Mouse (Mus musculus) embryonic fibroblast, embryonic 13.5 days (primary cell): ENCODE results near the gene Dock6. TPM values are rescaled to one million over a fixed set of nuclear protein-coding genes. Genes with fewer than 3 reads are reported as not detected.

ENCODE experiments used
- H3K27ac ChIP-seq: 2 replicates; pipeline ENCODE4 v1.5.1; 2012; ENCODE audit warnings: low read length, control low read depth, inconsistent platforms; ENCODE audit not compliant: insufficient read depth
- H3K4me1 ChIP-seq: 2 replicates; pipeline ENCODE4 v1.6.1; 2011; ENCODE audit warnings: low read length; ENCODE audit not compliant: control insufficient read depth, insufficient read depth
- H3K4me3 ChIP-seq: 2 replicates; pipeline ENCODE4 v1.5.1; 2011; ENCODE audit warnings: mild to moderate bottlenecking, control low read depth, low read length; ENCODE audit not compliant: insufficient read depth
- CTCF ChIP-seq: IDR thresholded peaks from 2 replicates; pipeline ENCODE4 v1.5.1; 2011; ENCODE audit warnings: mild to moderate bottlenecking, control low read depth, low read length, moderate library complexity, borderline replicate concordance; ENCODE audit not compliant: insufficient read depth
- POLR2A ChIP-seq: IDR thresholded peaks from 2 replicates; pipeline ENCODE4 v1.6.1; 2011; ENCODE audit warnings: low read depth, mild to moderate bottlenecking, control low read depth, low read length, moderate library complexity
- polyA plus RNA-seq: library from polyadenylated mRNA; stranded (reverse); fragments of >200 nt; gene quantifications from 2 replicates; pipeline ENCODE4 v1.2.4, GENCODE M21; 2011; ENCODE audit warnings: low read depth; ENCODE audit not compliant: missing spikeins, insufficient read length

The Dock6 gene
- polyA plus RNA-seq, 1 experiment, result 18.6 TPM

GRCm38 (mm10) chr9:21767896-21768295, 84.5 kb downstream of the Dock6 start:
- H3K4me1 ChIP-seq, result peaks cover 17% of the 10 kb centered on the region
- TF ChIP-seq CTCF, result no peak
- 0 out of 2 replicates have a peak, but pooled peaks have one; percentile 13 for TF ChIP-seq POLR2A
- peak overlapping the region; percentile 99 for H3K27ac ChIP-seq
- H3K4me3 ChIP-seq, result no peak overlapping the region

GRCm38 (mm10) chr9:21764084-21764999, 88.1 kb downstream of the Dock6 start:
- Histone ChIP-seq H3K4me3 (no peak overlapping the region), H3K4me1 (peaks cover 11% of the 10 kb centered on the region), H3K27ac (no peak overlapping the region)
- TF ChIP-seq CTCF (no peak), POLR2A (0 out of 2 replicates have a peak, but pooled peaks have one; percentile 10)

GRCm38 (mm10) chr9:21762135-21762534, 90.3 kb downstream of the Dock6 start:
- Histone ChIP-seq H3K4me3 (no peak overlapping the region), H3K4me1 (no peaks in the 10 kb centered on the region; the same call in 1 of the 2 replicates), H3K27ac (no peak overlapping the region)
- TF ChIP-seq POLR2A (no peak), CTCF (no peak)

GRCm38 (mm10) chr9:21760155-21761088, 92.0 kb downstream of the Dock6 start, which contains the start of gene Spc24:
Gene Spc24, minus strand, starts transcription at chr9:21760303.
- H3K4me1 ChIP-seq, result no peaks in the 10 kb centered on the region
- no peak for TF ChIP-seq CTCF
- TF ChIP-seq POLR2A, result peak; percentile 57
- H3K27ac ChIP-seq, result 0 out of 2 replicates have a peak within 1 kb of the TSS, but pooled peaks have one; percentile 39
- H3K4me3 ChIP-seq, result peak within 1 kb of the TSS; percentile 73

- no peak for TF ChIP-seq CTCF
- peaks cover 2% of the 10 kb centered on the region; the same call in 1 of the 2 replicates for H3K4me1 ChIP-seq
Measured at GRCm38 (mm10) chr9:21759718-21760117, 92.7 kb downstream of the Dock6 start.

GRCm38 (mm10) chr9:21758576-21759529, 93.6 kb downstream of the Dock6 start:
- TF ChIP-seq POLR2A (no peak), CTCF (no peak)
- H3K4me3 ChIP-seq, result peak overlapping the region; percentile 73
- H3K27ac ChIP-seq, result no peak overlapping the region
- peaks cover 7% of the 10 kb centered on the region for H3K4me1 ChIP-seq

More at GRCm38 (mm10) chr9:21759718-21760117, 92.7 kb downstream of the Dock6 start:
- H3K27ac ChIP-seq, result no peak overlapping the region
- peak overlapping the region; percentile 73 for H3K4me3 ChIP-seq

- H3K4me3 ChIP-seq, result no peak overlapping the region
- H3K27ac ChIP-seq, result peak overlapping the region; percentile 49
- no peak for TF ChIP-seq POLR2A
- no peak for TF ChIP-seq CTCF
- H3K4me1 ChIP-seq, result peaks cover 16% of the 10 kb centered on the region
Measured at GRCm38 (mm10) chr9:21754516-21755321, 97.7 kb downstream of the Dock6 start.

- Histone ChIP-seq H3K4me3 (no peak overlapping the region), H3K4me1 (peaks cover 16% of the 10 kb centered on the region), H3K27ac (peak overlapping the region; percentile 67)
- TF ChIP-seq CTCF, result no peak
- no peak for TF ChIP-seq POLR2A
Measured at GRCm38 (mm10) chr9:21754003-21754402, 98.4 kb downstream of the Dock6 start.
